Mouse (Mus musculus): ENCODE measurements around the gene Edar. TPM values are rescaled to one million over a fixed set of nuclear protein-coding genes. Genes with fewer than 3 reads are reported as not detected.

Edar gene
- polyA plus RNA-seq (2015; fragmentation: Illumina TruSeq; extraction: RNeasy Lipid Tissue Mini Kit (QIAGEN cat#74804); ENCODE audit: low read depth, low replicate concordance) = 0.24 TPM

DNA sequence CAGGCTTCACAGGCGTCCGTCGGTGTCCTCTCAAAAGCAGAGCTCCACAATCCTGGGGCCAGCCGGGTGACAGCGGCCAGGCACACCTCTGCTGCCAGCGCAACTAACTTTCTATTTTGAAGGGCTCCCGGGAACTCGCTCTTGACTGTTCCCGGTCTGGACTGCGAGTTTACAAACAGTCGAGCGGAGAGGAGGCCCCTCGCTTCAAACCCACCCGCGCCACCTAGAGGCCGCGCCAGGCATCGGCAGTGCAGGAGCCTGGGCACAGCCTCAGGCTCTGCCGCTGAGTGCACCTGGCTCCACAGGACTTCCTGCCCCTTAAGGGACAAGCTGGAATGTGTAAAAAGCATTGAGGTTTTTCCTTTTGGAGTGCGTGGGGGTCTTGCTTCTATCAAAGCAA is at the start of gene Edar:
Gene Edar, minus strand, starts transcription at position 122 of the 400 bp plus-strand sequence.

DNA sequence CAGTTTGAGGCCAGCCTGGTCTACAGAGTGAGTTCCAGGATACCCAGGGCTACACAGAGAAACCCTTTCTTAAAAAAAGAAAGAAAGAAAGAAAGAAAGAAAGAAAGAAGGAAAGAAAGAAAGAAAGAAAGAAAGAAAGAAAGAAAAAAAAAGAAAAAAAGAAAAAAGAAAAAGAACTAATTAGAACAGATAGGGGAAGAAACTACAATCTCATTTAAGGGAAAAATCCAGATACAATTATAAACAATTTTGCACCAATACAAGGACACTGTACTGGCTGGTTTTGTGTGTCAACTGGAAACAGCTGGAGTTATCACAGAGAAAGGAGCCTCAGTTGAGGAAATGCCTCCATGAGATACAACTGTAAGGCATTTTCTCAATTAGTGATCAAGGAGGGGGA is 42.7 kb upstream of the Edar start, which contains the start of gene Gm17542:
Gene Gm17542, minus strand, starts transcription at position 101 of the 400 bp plus-strand sequence.

Other genes with a start within 250 kb of the Edar start
- gene Ranbp2, start 228.7 kb downstream of the Edar start, polyA plus RNA-seq (2015; fragmentation: Illumina TruSeq; extraction: RNeasy Lipid Tissue Mini Kit (QIAGEN cat#74804); ENCODE audit: low read depth, low replicate concordance) = 38.4 TPM
- 3.6 TPM for gene Ccdc138, start 177.7 kb downstream of the Edar start, polyA plus RNA-seq (2015; fragmentation: Illumina TruSeq; extraction: RNeasy Lipid Tissue Mini Kit (QIAGEN cat#74804); ENCODE audit: low read depth, low replicate concordance)
- not detected for gene Gm17542, start 42.6 kb upstream of the Edar start, polyA plus RNA-seq (2015; fragmentation: Illumina TruSeq; extraction: RNeasy Lipid Tissue Mini Kit (QIAGEN cat#74804); ENCODE audit: low read depth, low replicate concordance)
- gene Sh3rf3, start 137.7 kb upstream of the Edar start, polyA plus RNA-seq (2015; fragmentation: Illumina TruSeq; extraction: RNeasy Lipid Tissue Mini Kit (QIAGEN cat#74804); ENCODE audit: low read depth, low replicate concordance) = 10.7 TPM